8 mouse cellular contexts compared by ENCODE assay signal in genomic region chr5:135077564-135078481, GRCm38 (mm10). TPM values are rescaled to one million over a fixed set of nuclear protein-coding genes. Genes with fewer than 3 reads are reported as not detected.
A peak's percentile ranks its signal among the peaks of the same experiment; 100 is the strongest.
DNase-seq lines count a peak whose midpoint lies in the region; ATAC-seq and TF ChIP-seq lines count a peak whose summit lies in the region.

Gene Vps37d, minus strand, starts transcription at chr5:135078266.

- peak within 1 kb of the TSS; percentile 93 for H3K9ac ChIP-seq in embryonic facial prominence, embryonic 15.5 days
- H3K9ac ChIP-seq in kidney, embryonic 15.5 days = peak within 1 kb of the TSS; percentile 99

- H3K4me3 ChIP-seq in bone marrow, adult 2 months (replicated peaks; ENCODE audit: control insufficient read depth, low read depth, low read length) = peak within 1 kb of the TSS; percentile 39
- H3K4me3 ChIP-seq in embryonic facial prominence, embryonic 15.5 days (replicated peaks) = peak within 1 kb of the TSS; percentile 93
- H3K4me3 ChIP-seq in heart, embryonic 10.5 days = peak within 1 kb of the TSS; percentile 94
- peak within 1 kb of the TSS; percentile 96 for H3K4me3 ChIP-seq in kidney, embryonic 15.5 days (replicated peaks)

- no peak for TF ChIP-seq POLR2A in bone marrow, adult 2 months (IDR thresholded peaks at IDR 0.05; ENCODE audit: borderline replicate concordance, control insufficient read depth, low read depth, low read length)

- no peaks in the 10 kb centered on the region for H3K27me3 ChIP-seq in embryonic facial prominence, embryonic 15.5 days
- H3K27me3 ChIP-seq in heart, embryonic 10.5 days (ENCODE audit: insufficient read depth, poor library complexity, severe bottlenecking) = peaks cover 11% of the 10 kb centered on the region
- 0 out of 2 replicates have a peak, but pooled peaks cover 4% of the 10 kb centered on the region for H3K27me3 ChIP-seq in kidney, embryonic 15.5 days

- H3K36me3 ChIP-seq in embryonic facial prominence, embryonic 15.5 days = peaks cover 5% of the 10 kb centered on the region
- no peaks in the 10 kb centered on the region for H3K36me3 ChIP-seq in heart, embryonic 10.5 days
- H3K36me3 ChIP-seq in kidney, embryonic 15.5 days = peaks cover 20% of the 10 kb centered on the region

- no peak within 1 kb of the TSS; the same call in 1 of the 2 replicates for H3K27ac ChIP-seq in bone marrow, adult 2 months (ENCODE audit: control insufficient read depth, insufficient read depth, low read depth, low read length, poor library complexity)
- peak within 1 kb of the TSS; percentile 89 for H3K27ac ChIP-seq in embryonic facial prominence, embryonic 15.5 days (replicated peaks)
- H3K27ac ChIP-seq in heart, embryonic 10.5 days = peak within 1 kb of the TSS; percentile 94
- peak within 1 kb of the TSS; percentile 92 for H3K27ac ChIP-seq in kidney, embryonic 15.5 days

- H3K4me2 ChIP-seq in embryonic facial prominence, embryonic 15.5 days (replicated peaks) = peak within 1 kb of the TSS; percentile 80
- H3K4me2 ChIP-seq in kidney, embryonic 15.5 days = peak within 1 kb of the TSS; percentile 88

- TF ChIP-seq CTCF in bone marrow, adult 2 months (IDR thresholded peaks at IDR 0.05; ENCODE audit: control insufficient read depth, insufficient read depth, low read length) = peak; percentile 63; the same call in 1 of the 2 replicates

- peak; percentile 83 for ATAC-seq in embryonic facial prominence, embryonic 15.5 days (ENCODE audit: insufficient number of reproducible peaks, low FRiP score, low TSS enrichment, low read depth)
- ATAC-seq in kidney, embryonic 15.5 days (replicated peaks; ENCODE audit: low FRiP score) = peak; percentile 79
- peak; percentile 56; the same call in 1 of the 2 replicates for ATAC-seq in monocyte, adult 5-6 weeks (replicated peaks; ENCODE audit: insufficient number of reproducible peaks, low FRiP score, low TSS enrichment, poor library complexity, severe bottlenecking)

- no peaks in the 10 kb centered on the region for H3K4me1 ChIP-seq in bone marrow, adult 2 months (ENCODE audit: control insufficient read depth, insufficient read depth, low read length)
- peaks cover 28% of the 10 kb centered on the region for H3K4me1 ChIP-seq in embryonic facial prominence, embryonic 15.5 days
- peaks cover 34% of the 10 kb centered on the region for H3K4me1 ChIP-seq in heart, embryonic 10.5 days
- peaks cover 37% of the 10 kb centered on the region for H3K4me1 ChIP-seq in kidney, embryonic 15.5 days

- 2% methylated on average over 77 of the region's 83 CpGs for WGBS in bone marrow, adult 2 months
- WGBS in embryonic facial prominence, embryonic 15.5 days = under 1% methylated on average over 72 of the region's 83 CpGs
- under 1% methylated on average over 66 of the region's 83 CpGs for WGBS in heart, embryonic 10.5 days
- under 1% methylated on average over 75 of the region's 83 CpGs for WGBS in kidney, embryonic 15.5 days

- DNase-seq in 416B (ENCODE audit: low read depth) = peak; percentile 66
- DNase-seq in heart, embryonic 10.5 days (ENCODE audit: low spot score) = peak; percentile 91
- peak; percentile 94 for DNase-seq in liver
- DNase-seq in spleen, postnatal 4 days (ENCODE audit: low spot score in 2 of 2) = peak; percentile 89 to 98

- H3K9me3 ChIP-seq in embryonic facial prominence, embryonic 15.5 days (replicated peaks) = no peaks in the 10 kb centered on the region
- H3K9me3 ChIP-seq in heart, embryonic 10.5 days = no peaks in the 10 kb centered on the region
- H3K9me3 ChIP-seq in kidney, embryonic 15.5 days (replicated peaks) = no peaks in the 10 kb centered on the region

RNA-seq across cellular contexts. Expression of gene Vps37d, which starts in this region (rescaled TPM):
- polyA plus RNA-seq in bone marrow, adult 2 months (2011; ENCODE audit: insufficient read depth, insufficient read length, low replicate concordance, missing spikeins) = 1.3 and 1.6 TPM in 2 replicates
- polyA plus RNA-seq in embryonic facial prominence, embryonic 15.5 days (2015; fragmentation: Nextera tagmentation; extraction: Ambion mirVana) = 12.6 and 12.9 TPM in 2 replicates
- 2.4 and 7.1 TPM in 2 replicates for polyA plus RNA-seq in heart, embryonic 10.5 days (2016; fragmentation: Nextera tagmentation; extraction: Ambion mirVana)
- 9.2 and 10.9 TPM in 2 replicates for polyA plus RNA-seq in kidney, embryonic 15.5 days (2015; fragmentation: Nextera tagmentation; extraction: Ambion mirVana)
- total RNA-seq in monocyte, adult 5-6 weeks (2017) = 0.43 TPM in 1 of 3 replicates, not detected in the others

Comparison
In these comparisons a context has a peak if more than half of its experiments do, and no peak if none do; other contexts are left out.
1. Peak in ATAC-seq in monocyte, adult 5-6 weeks; RNA of the gene not detected or under 1 TPM.
2. H3K4me3 ChIP-seq: peak in every context shown above with its lines; median percentile 96 in kidney, embryonic 15.5 days; 94 in heart, embryonic 10.5 days; 93 in embryonic facial prominence, embryonic 15.5 days; 39 in bone marrow, adult 2 months.